Comparison of ENCODE assay signal across 10 mouse cellular contexts in genomic region chr4:110287412-110288067, GRCm38 (mm10).
DNase-seq lines count a peak whose midpoint lies in the region; ATAC-seq lines count a peak whose summit lies in the region.
"Had no signal": no experiment of that assay in that cellular context is flagged by ENCODE, and none has a peak within 500 bp of the region (broad histone marks: within the 10 kb centered on the region; RNA-seq: fewer than 3 reads in every experiment).

No protein-coding gene starts in this region.

- H3K4me3 ChIP-seq in heart, embryonic 15.5 days = no peak overlapping the region
- H3K4me3 ChIP-seq in hindbrain, embryonic 13.5 days = peak overlapping the region; percentile 52
- H3K4me3 ChIP-seq in midbrain, embryonic 10.5 days = peak overlapping the region; percentile 56
- H3K4me3 ChIP-seq: embryonic facial prominence, embryonic 15.5 days; liver, embryonic 13.5 days had no signal

- no peaks in the 10 kb centered on the region for H3K9me3 ChIP-seq in heart, embryonic 15.5 days (replicated peaks)
- no peaks in the 10 kb centered on the region for H3K9me3 ChIP-seq in hindbrain, embryonic 13.5 days
- H3K9me3 ChIP-seq in midbrain, embryonic 10.5 days (replicated peaks) = no peaks in the 10 kb centered on the region
- H3K9me3 ChIP-seq: embryonic facial prominence, embryonic 15.5 days; liver, embryonic 13.5 days had no signal

- no peaks in the 10 kb centered on the region for H3K36me3 ChIP-seq in heart, embryonic 15.5 days
- no peaks in the 10 kb centered on the region for H3K36me3 ChIP-seq in hindbrain, embryonic 13.5 days
- no peaks in the 10 kb centered on the region for H3K36me3 ChIP-seq in midbrain, embryonic 10.5 days
- H3K36me3 ChIP-seq: embryonic facial prominence, embryonic 15.5 days; liver, embryonic 13.5 days had no signal

- H3K4me1 ChIP-seq in heart, embryonic 15.5 days (replicated peaks) = peaks cover 9% of the 10 kb centered on the region
- H3K4me1 ChIP-seq in hindbrain, embryonic 13.5 days (replicated peaks) = peaks cover 11% of the 10 kb centered on the region
- peaks cover 89% of the 10 kb centered on the region for H3K4me1 ChIP-seq in midbrain, embryonic 10.5 days
- H3K4me1 ChIP-seq: embryonic facial prominence, embryonic 15.5 days; liver, embryonic 13.5 days had no signal

- no peak for ATAC-seq in heart, embryonic 15.5 days (replicated peaks; ENCODE audit: insufficient number of reproducible peaks, insufficient read depth, low FRiP score, low read depth)
- peak; percentile 58 for ATAC-seq in common myeloid progenitor, adult 5-6 weeks (replicated peaks; ENCODE audit: low read depth, poor library complexity, severe bottlenecking)
- ATAC-seq in hindbrain, embryonic 13.5 days (ENCODE audit: low FRiP score) = peak; percentile 79

- H3K27ac ChIP-seq in heart, embryonic 15.5 days = no peak overlapping the region
- H3K27ac ChIP-seq in hindbrain, embryonic 13.5 days = peak overlapping the region; percentile 95
- peak overlapping the region; percentile 88 for H3K27ac ChIP-seq in midbrain, embryonic 10.5 days (replicated peaks)
- H3K27ac ChIP-seq: embryonic facial prominence, embryonic 15.5 days; liver, embryonic 13.5 days had no signal

- DNase-seq in heart, adult 11 months = no peak
- DNase-seq in midbrain, embryonic 10.5 days (ENCODE audit: low spot score) = peak; percentile 52
- DNase-seq in thymus, postnatal 4 days = peak; percentile 54
- DNase-seq in adrenal gland, adult 18-20 months (ENCODE audit: low spot score in 2 of 2) = no peak
- DNase-seq in kidney, adult 18-20 months = no peak
- DNase-seq: liver, embryonic 13.5 days had no signal

- no peak overlapping the region for H3K9ac ChIP-seq in heart, embryonic 15.5 days
- H3K9ac ChIP-seq in hindbrain, embryonic 13.5 days = peak overlapping the region; percentile 83
- H3K9ac ChIP-seq: embryonic facial prominence, embryonic 15.5 days; liver, embryonic 13.5 days had no signal

- H3K27me3 ChIP-seq in heart, embryonic 15.5 days = no peaks in the 10 kb centered on the region
- H3K27me3 ChIP-seq in hindbrain, embryonic 13.5 days = no peaks in the 10 kb centered on the region
- H3K27me3 ChIP-seq in midbrain, embryonic 10.5 days (ENCODE audit: low read depth, poor library complexity, severe bottlenecking) = peaks cover 60% of the 10 kb centered on the region
- H3K27me3 ChIP-seq: embryonic facial prominence, embryonic 15.5 days; liver, embryonic 13.5 days had no signal

- WGBS in heart, embryonic 15.5 days = 30% methylated on average over 11 of the region's 11 CpGs
- 11% methylated on average over 11 of the region's 11 CpGs for WGBS in hindbrain, embryonic 13.5 days
- WGBS in midbrain, embryonic 10.5 days = 24% methylated on average over 11 of the region's 11 CpGs

- H3K4me2 ChIP-seq in heart, embryonic 15.5 days = peak overlapping the region; percentile 13; the same call in 1 of the 2 replicates
- H3K4me2 ChIP-seq in hindbrain, embryonic 13.5 days = peak overlapping the region; percentile 60
- H3K4me2 ChIP-seq: liver, embryonic 13.5 days had no signal

Comparison
In these comparisons a context has a peak if more than half of its experiments do, and no peak if none do; other contexts are left out.
1. DNase-seq: peak in midbrain, embryonic 10.5 days (single experiment) and thymus, postnatal 4 days (single experiment); none in heart, adult 11 months (single experiment), adrenal gland, adult 18-20 months (0 of 2) and kidney, adult 18-20 months (single experiment).